Mouse (Mus musculus): ENCODE data around the gene Nf2.

DNA sequence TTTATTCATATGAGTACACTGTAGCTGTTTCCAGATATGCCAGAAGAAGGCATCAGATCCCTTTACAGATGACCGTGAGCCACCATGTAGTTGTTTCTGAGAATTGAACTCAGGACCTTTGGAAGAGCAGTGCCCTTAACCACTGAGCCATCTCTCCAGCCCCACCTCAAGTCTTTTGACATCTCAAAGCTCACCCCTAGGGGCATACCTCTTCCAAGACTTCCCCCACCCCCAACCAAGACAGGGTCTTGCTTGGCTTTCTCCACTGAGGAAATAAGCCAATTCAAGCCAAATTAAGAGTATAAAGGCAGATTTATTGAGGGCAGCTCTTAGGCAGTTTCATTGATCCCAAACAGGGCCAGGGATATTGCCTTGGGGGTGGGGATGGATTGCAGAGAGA lies 13.4 kb upstream of the Nf2 start:
- TF ChIP-seq POLR2A (IDR thresholded peaks at IDR 0.05; ENCODE audit: borderline replicate concordance, control insufficient read depth, low read depth, low read length) (no peak), CTCF (IDR thresholded peaks at IDR 0.05; ENCODE audit: control insufficient read depth, insufficient read depth, low read length) (no peak)
